10 mouse cellular contexts compared by ENCODE assay signal in genomic region chr5:146713088-146713487, GRCm38 (mm10).
A peak's percentile ranks its signal among the peaks of the same experiment; 100 is the strongest.
DNase-seq lines count a peak whose midpoint lies in the region; ATAC-seq and TF ChIP-seq lines count a peak whose summit lies in the region.
"Had no signal": no experiment of that assay in that cellular context is flagged by ENCODE, and none has a peak within 500 bp of the region (broad histone marks: within the 10 kb centered on the region; RNA-seq: fewer than 3 reads in every experiment).

No protein-coding gene starts in this region.

- peak; percentile 46 for DNase-seq in cerebellum, adult 9-11 months
- no peak for DNase-seq in cerebellum, adult 8-10 months
- DNase-seq in cerebellum, postnatal 10 days = peak; percentile 87 to 90
- peak; percentile 58 for DNase-seq in hindbrain, embryonic 11.5 days (ENCODE audit: low spot score)
- no peak for DNase-seq in frontal cortex, postnatal 25 days (ENCODE audit: low spot score in 2 of 2)
- no peak for DNase-seq in heart, adult 8-10 months (ENCODE audit: low spot score)
- no peak for DNase-seq in thymus, postnatal 0 days (ENCODE audit: low spot score)

- H3K4me1 ChIP-seq in hindbrain, embryonic 11.5 days (replicated peaks; ENCODE audit: control insufficient read depth, insufficient read depth, low read length) = 0 out of 2 replicates have a peak, but pooled peaks cover 2% of the 10 kb centered on the region

- 59% methylated on average over 10 of the region's 10 CpGs for WGBS in hindbrain, embryonic 11.5 days

- H3K27me3 ChIP-seq in hindbrain, embryonic 11.5 days (ENCODE audit: control insufficient read depth, insufficient read depth, low read length) = no peaks in the 10 kb centered on the region
- no peaks in the 10 kb centered on the region for H3K27me3 ChIP-seq in myocyte (ENCODE audit: control insufficient read depth, insufficient read depth, insufficient read length)
- H3K27me3 ChIP-seq: embryonic facial prominence, embryonic 13.5 days had no signal

- H3K9ac ChIP-seq in hindbrain, embryonic 11.5 days (ENCODE audit: low read depth, low read length) = no peak overlapping the region
- H3K9ac ChIP-seq: embryonic facial prominence, embryonic 13.5 days had no signal

- peak overlapping the region; percentile 81 for H3K27ac ChIP-seq in hindbrain, embryonic 11.5 days (ENCODE audit: low read depth, low read length)
- H3K27ac ChIP-seq: embryonic facial prominence, embryonic 13.5 days; macrophage had no signal

- H3K79me2 ChIP-seq in myocyte (ENCODE audit: control insufficient read depth, insufficient read depth) = no peaks in the 10 kb centered on the region

- H3K36me3 ChIP-seq in hindbrain, embryonic 11.5 days (ENCODE audit: control insufficient read depth, insufficient read depth, low read length) = no peaks in the 10 kb centered on the region
- no peaks in the 10 kb centered on the region for H3K36me3 ChIP-seq in myocyte (ENCODE audit: control insufficient read depth, insufficient read depth)
- H3K36me3 ChIP-seq: embryonic facial prominence, embryonic 13.5 days had no signal

- no peak overlapping the region for H3K4me3 ChIP-seq in hindbrain, embryonic 11.5 days (ENCODE audit: low read depth, low read length)
- no peak overlapping the region for H3K4me3 ChIP-seq in myocyte
- H3K4me3 ChIP-seq: embryonic facial prominence, embryonic 13.5 days had no signal

- H3ac ChIP-seq in myocyte (ENCODE audit: control insufficient read depth, insufficient read length) = no peak overlapping the region

- ATAC-seq in hindbrain, embryonic 11.5 days (ENCODE audit: low FRiP score) = peak; percentile 57; the same call in 1 of the 2 replicates

- H3K9me3 ChIP-seq in hindbrain, embryonic 11.5 days (ENCODE audit: control insufficient read depth, low read length) = no peaks in the 10 kb centered on the region

- H3K4me2 ChIP-seq in hindbrain, embryonic 11.5 days (replicated peaks; ENCODE audit: low read depth, low read length) = no peak overlapping the region
- no peak overlapping the region for H3K4me2 ChIP-seq in myocyte (ENCODE audit: low read depth)
- H3K4me2 ChIP-seq: embryonic facial prominence, embryonic 13.5 days had no signal

- no peak for TF ChIP-seq POLR2A in myocyte (IDR thresholded peaks at IDR 0.05; ENCODE audit: insufficient read length, low read depth)

TF ChIP-seq in myocyte, 11 proteins besides CTCF, POLR2A, EP300 and RAD21:
- no peak for TF ChIP-seq MAX (IDR thresholded peaks at IDR 0.05; ENCODE audit: low read depth)
- peak; percentile 64 to 94 (median 75) for TF ChIP-seq MYOG (IDR thresholded peaks at IDR 0.05; ENCODE audit: control insufficient read depth in 1 of 3, insufficient read depth in 1 of 3, insufficient read length in 2 of 3, low read depth in 2 of 3)
- TF ChIP-seq TCF12 (IDR thresholded peaks at IDR 0.05; ENCODE audit: insufficient read depth, poor library complexity, severe bottlenecking) = peak; percentile 68
- TF ChIP-seq MYOD1 (IDR thresholded peaks at IDR 0.05; ENCODE audit: control insufficient read depth in 1 of 3, insufficient read length in 2 of 3, low read depth in 2 of 3) = peak; percentile 37 to 90 (median 74)

Comparison
In these comparisons a context has a peak if more than half of its experiments do, and no peak if none do; other contexts are left out.
1. DNase-seq: peak in cerebellum, adult 9-11 months (single experiment), cerebellum, postnatal 10 days (2 of 2) and hindbrain, embryonic 11.5 days (single experiment); none in cerebellum, adult 8-10 months (single experiment), frontal cortex, postnatal 25 days (0 of 2), heart, adult 8-10 months (single experiment) and thymus, postnatal 0 days (single experiment).